Mouse (Mus musculus) embryonic facial prominence, embryonic 11.5 days (tissue): ENCODE measurements around the gene Farsb. TPM values are rescaled to one million over a fixed set of nuclear protein-coding genes. Genes with fewer than 3 reads are reported as not detected.

Experiments
- ATAC-seq: fragments of 200-750 bp; cut with Nextera tagmentation; replicated peaks from 2 replicates; pipeline ENCODE4 v1.8.0; 2017; ENCODE audit warnings: low read depth; ENCODE audit not compliant: insufficient number of reproducible peaks, low FRiP score, low TSS enrichment
- DNase-seq: peaks from one replicate; pipeline ENCODE4 v3.0.0-alpha.2; 2015; ENCODE audit warnings: low spot score
- H3K27ac ChIP-seq: fragments of 300-500 bp; sonication (generic); replicated peaks from 2 replicates; pipeline ENCODE4 v1.5.1; 2014; ENCODE audit warnings: mild to moderate bottlenecking, low read depth, low read length, control low read depth
- H3K27me3 ChIP-seq: fragments of 300-500 bp; sonication (generic); 2 replicates; pipeline ENCODE4 v1.6.1; 2014; ENCODE audit warnings: mild to moderate bottlenecking, low read length, moderate library complexity, mixed read lengths; ENCODE audit not compliant: control insufficient read depth, insufficient read depth
- H3K36me3 ChIP-seq: fragments of 300-500 bp; sonication (generic); replicated peaks from 2 replicates; pipeline ENCODE4 v1.6.1; 2014; ENCODE audit warnings: low read depth, mild to moderate bottlenecking, low read length, moderate library complexity, mixed read lengths; ENCODE audit not compliant: control insufficient read depth, insufficient read depth
- H3K4me1 ChIP-seq: fragments of 300-500 bp; sonication (generic); 2 replicates; pipeline ENCODE4 v1.6.1; 2014; ENCODE audit warnings: low read length, mixed read lengths; ENCODE audit not compliant: control insufficient read depth, insufficient read depth
- H3K4me2 ChIP-seq: fragments of 300-500 bp; sonication (generic); 2 replicates; pipeline ENCODE4 v1.6.1; 2014; ENCODE audit warnings: low read depth, mild to moderate bottlenecking, control low read depth, low read length, moderate library complexity
- H3K4me3 ChIP-seq: fragments of 300-500 bp; sonication (generic); 2 replicates; pipeline ENCODE4 v1.5.1; 2014; ENCODE audit warnings: low read depth, low read length, control low read depth
- H3K9ac ChIP-seq: fragments of 300-500 bp; sonication (generic); replicated peaks from 2 replicates; pipeline ENCODE4 v1.6.1; 2014; ENCODE audit warnings: mild to moderate bottlenecking, control low read depth, low read length
- H3K9me3 ChIP-seq: fragments of 300-500 bp; sonication (generic); replicated peaks from 2 replicates; pipeline ENCODE4 v1.6.1; 2016; ENCODE audit warnings: mild to moderate bottlenecking, low read length, inconsistent platforms, mixed read lengths; ENCODE audit not compliant: control insufficient read depth
- WGBS: fragments of 180-500 bp; shearing (Covaris S2); extraction: QIAGEN DNeasy Blood & Tissue Kit; methylation state at CpG from one replicate; pipeline ENCODE4 v1.1.7; 2014; 5-methylcytosine and 5-hydroxymethylcytosine counted together
- polyA plus RNA-seq: library from polyadenylated mRNA; unstranded; fragments of >200 nt; fragmentation: Nextera tagmentation; extraction: Ambion mirVana; gene quantifications from 2 replicates; pipeline ENCODE4 v1.2.1, GENCODE M21; 2014

Farsb gene
- polyA plus RNA-seq, 1 experiment from 2014 or later, result 190 TPM

- ATAC-seq, result no peak
- H3K4me2 ChIP-seq, result no peak overlapping the region
- H3K36me3 ChIP-seq, result no peaks in the 10 kb centered on the region; the same call in 1 of the 2 replicates
- H3K4me3 ChIP-seq, result no peak overlapping the region
- WGBS, result 88% methylated on average over 8 of the region's 8 CpGs
- no peaks in the 10 kb centered on the region for H3K4me1 ChIP-seq
- no peak overlapping the region for H3K9ac ChIP-seq
- H3K27ac ChIP-seq, result no peak overlapping the region
- no peak for DNase-seq
- no peaks in the 10 kb centered on the region for H3K27me3 ChIP-seq
- H3K9me3 ChIP-seq, result no peaks in the 10 kb centered on the region
Observed at GRCm38 (mm10) chr1:78440716-78441115, 48.0 kb downstream of the Farsb start.

DNA sequence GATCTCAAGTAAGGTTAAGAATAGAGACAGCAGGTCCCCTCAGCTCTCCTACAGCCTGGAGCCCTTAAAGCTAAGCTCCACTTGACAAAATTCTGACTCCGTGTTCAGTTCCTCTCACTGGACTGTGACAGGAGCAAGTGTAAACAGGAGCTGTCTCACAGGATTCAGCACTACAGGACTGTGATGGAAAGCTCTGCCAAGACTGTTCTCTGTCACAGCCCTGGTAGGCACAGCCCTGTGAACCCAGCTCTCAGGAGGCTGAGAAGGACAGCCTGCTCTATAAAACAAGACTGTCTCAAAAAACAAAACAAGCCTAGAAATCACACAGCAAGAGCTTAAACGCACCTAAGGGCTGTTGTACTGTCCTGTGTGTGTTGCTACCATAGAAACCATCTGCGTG, 51.5 kb downstream of the Farsb start:
- no peak overlapping the region for H3K27ac ChIP-seq
- no peak overlapping the region for H3K4me2 ChIP-seq
- H3K9ac ChIP-seq, result no peak overlapping the region
- no peak overlapping the region for H3K4me3 ChIP-seq
- H3K4me1 ChIP-seq, result no peaks in the 10 kb centered on the region
- DNase-seq (no peak), ATAC-seq (no peak)
- 74% methylated on average over 3 of the region's 3 CpGs for WGBS
- H3K27me3 ChIP-seq, result no peaks in the 10 kb centered on the region
- no peaks in the 10 kb centered on the region for H3K9me3 ChIP-seq
- no peaks in the 10 kb centered on the region; the same call in 1 of the 2 replicates for H3K36me3 ChIP-seq

DNA sequence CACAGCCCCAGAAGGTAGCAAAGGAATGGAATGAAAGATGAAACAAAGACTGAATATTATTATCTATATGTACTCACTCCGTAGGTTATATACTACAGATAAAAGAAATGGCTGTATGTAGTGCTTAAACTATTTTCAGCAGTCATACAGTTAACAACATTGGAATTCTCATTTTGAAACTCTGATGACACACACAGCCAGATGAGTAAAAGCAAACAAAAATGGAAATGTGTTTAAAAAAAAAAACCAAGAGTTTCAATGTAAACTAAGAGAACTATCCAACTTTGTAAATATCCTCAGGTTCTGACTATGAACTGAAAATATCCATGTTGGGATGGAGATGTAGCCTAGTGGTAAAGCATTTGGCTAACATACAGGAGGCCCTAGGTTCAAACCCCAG, 52.3 kb downstream of the Farsb start:
- no peaks in the 10 kb centered on the region for H3K27me3 ChIP-seq
- no peaks in the 10 kb centered on the region; the same call in 1 of the 2 replicates for H3K36me3 ChIP-seq
- no peak overlapping the region for H3K4me2 ChIP-seq
- DNase-seq (no peak), ATAC-seq (no peak)
- H3K4me1 ChIP-seq, result no peaks in the 10 kb centered on the region
- 91% methylated on average over 1 of the region's 1 CpGs for WGBS
- H3K9me3 ChIP-seq, result no peaks in the 10 kb centered on the region
- no peak overlapping the region for H3K27ac ChIP-seq
- H3K4me3 ChIP-seq, result no peak overlapping the region
- no peak overlapping the region for H3K9ac ChIP-seq

DNA sequence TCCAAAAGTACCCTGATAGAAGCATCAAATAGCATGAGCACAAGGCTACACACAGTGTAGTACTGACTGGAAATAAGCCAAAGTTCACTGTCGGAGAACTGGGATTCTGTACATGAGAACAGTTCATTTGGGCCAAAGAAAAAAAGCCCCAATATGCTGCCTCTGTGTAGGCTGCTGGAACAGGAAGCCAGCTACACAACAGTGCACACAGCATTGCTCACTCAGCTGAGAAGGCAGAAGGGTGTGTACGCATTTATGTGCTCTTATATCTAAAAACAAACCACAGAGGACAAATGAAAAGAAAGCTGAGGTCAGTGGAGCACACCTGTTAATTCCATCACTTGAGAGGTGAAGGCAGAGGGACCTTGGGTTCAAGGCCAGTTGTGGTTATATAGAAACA, 52.7 kb downstream of the Farsb start:
- Histone ChIP-seq H3K9me3 (no peaks in the 10 kb centered on the region), H3K27ac (no peak overlapping the region), H3K4me2 (no peak overlapping the region), H3K4me1 (no peaks in the 10 kb centered on the region), H3K9ac (no peak overlapping the region), H3K36me3 (no peaks in the 10 kb centered on the region; the same call in 1 of the 2 replicates), H3K4me3 (no peak overlapping the region), H3K27me3 (no peaks in the 10 kb centered on the region)
- DNase-seq (no peak), ATAC-seq (no peak)
- WGBS, result 81% methylated on average over 2 of the region's 2 CpGs

- Histone ChIP-seq H3K4me2 (no peak overlapping the region), H3K9ac (no peak overlapping the region), H3K4me3 (no peak overlapping the region), H3K4me1 (no peaks in the 10 kb centered on the region), H3K27me3 (no peaks in the 10 kb centered on the region), H3K36me3 (no peaks in the 10 kb centered on the region), H3K27ac (no peak overlapping the region), H3K9me3 (no peaks in the 10 kb centered on the region)
- WGBS, result 94% methylated on average over 9 of the region's 9 CpGs
- DNase-seq, result no peak
- ATAC-seq, result no peak
Observed at GRCm38 (mm10) chr1:78433472-78433871, 55.2 kb downstream of the Farsb start.

GRCm38 (mm10) chr1:78428851-78429250, 59.8 kb downstream of the Farsb start:
- Histone ChIP-seq H3K4me2 (no peak overlapping the region), H3K4me3 (no peak overlapping the region), H3K9ac (no peak overlapping the region), H3K36me3 (no peaks in the 10 kb centered on the region), H3K27ac (no peak overlapping the region), H3K4me1 (no peaks in the 10 kb centered on the region), H3K27me3 (no peaks in the 10 kb centered on the region), H3K9me3 (no peaks in the 10 kb centered on the region)
- WGBS, result 57% methylated on average over 11 of the region's 11 CpGs
- ATAC-seq, result no peak
- DNase-seq, result no peak

GRCm38 (mm10) chr1:78426841-78427240, 61.9 kb downstream of the Farsb start:
- no peaks in the 10 kb centered on the region for H3K4me1 ChIP-seq

DNA sequence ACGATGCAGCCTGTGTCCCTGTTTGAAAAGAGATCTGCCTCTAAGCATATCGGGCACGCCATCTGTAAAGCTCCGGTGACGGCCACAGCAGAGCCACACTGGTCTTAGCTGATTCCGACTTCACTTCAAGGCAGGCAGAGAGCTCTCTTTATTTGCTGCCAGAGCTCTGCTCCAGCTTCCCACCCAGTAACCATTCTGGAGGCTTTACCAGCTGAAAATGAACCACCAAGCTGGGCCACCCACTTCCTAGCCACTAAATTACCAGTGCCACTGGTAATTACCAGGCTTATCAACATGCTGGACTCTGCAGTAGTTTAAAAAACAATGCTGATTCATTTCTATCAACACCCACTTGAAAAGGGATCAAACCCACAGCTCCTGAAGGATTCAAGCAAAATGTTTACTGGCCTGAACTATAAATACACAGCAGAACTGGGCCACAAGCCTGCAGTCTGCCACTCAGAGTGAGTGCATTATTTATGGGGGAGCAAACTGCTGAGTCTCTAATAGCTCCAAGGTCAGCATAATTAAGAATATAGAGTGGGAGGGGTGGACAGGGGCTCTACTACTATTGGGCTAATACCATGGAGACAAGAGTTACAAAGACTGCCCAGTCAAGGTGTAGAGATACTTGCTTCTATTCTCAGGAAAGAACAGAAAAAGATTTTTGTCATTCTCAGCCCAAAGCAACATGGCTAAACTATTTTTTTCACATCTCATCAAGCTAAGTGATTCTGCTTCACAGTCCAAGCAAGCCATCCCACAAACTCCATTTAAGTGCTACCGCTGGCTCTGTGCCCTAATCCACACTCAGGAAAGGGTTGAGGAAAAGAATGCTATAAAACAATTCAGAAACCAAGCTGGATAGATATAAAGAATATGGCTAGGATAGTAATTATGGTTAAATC, 62.6 kb downstream of the Farsb start:
- Histone ChIP-seq H3K9ac (no peak overlapping the region), H3K4me3 (no peak overlapping the region), H3K27me3 (no peaks in the 10 kb centered on the region), H3K36me3 (no peaks in the 10 kb centered on the region), H3K9me3 (no peaks in the 10 kb centered on the region), H3K27ac (no peak overlapping the region), H3K4me2 (no peak overlapping the region), H3K4me1 (no peaks in the 10 kb centered on the region)
- 84% methylated on average over 7 of the region's 7 CpGs for WGBS
- DNase-seq (no peak), ATAC-seq (no peak)

More at GRCm38 (mm10) chr1:78426841-78427240, 61.9 kb downstream of the Farsb start:
- WGBS, result 54% methylated on average over 3 of the region's 3 CpGs
- Histone ChIP-seq H3K4me3 (no peak overlapping the region), H3K27me3 (no peaks in the 10 kb centered on the region), H3K9me3 (no peaks in the 10 kb centered on the region), H3K4me2 (no peak overlapping the region), H3K9ac (no peak overlapping the region), H3K36me3 (no peaks in the 10 kb centered on the region), H3K27ac (no peak overlapping the region)
- no peak for DNase-seq
- ATAC-seq, result no peak
